Mouse (Mus musculus) liver, embryonic 14.5 days (tissue): ENCODE data around the gene Cfap54.

Experiments
- CTCF ChIP-seq: IDR thresholded peaks from 2 replicates; pipeline ENCODE4 v1.5.1; 2016; ENCODE audit warnings: antibody characterized with exemption, low read depth, control low read depth
- EP300 ChIP-seq: IDR thresholded peaks from 2 replicates; pipeline ENCODE4 v1.6.1; 2016; ENCODE audit warnings: antibody characterized with exemption, low read depth

DNA sequence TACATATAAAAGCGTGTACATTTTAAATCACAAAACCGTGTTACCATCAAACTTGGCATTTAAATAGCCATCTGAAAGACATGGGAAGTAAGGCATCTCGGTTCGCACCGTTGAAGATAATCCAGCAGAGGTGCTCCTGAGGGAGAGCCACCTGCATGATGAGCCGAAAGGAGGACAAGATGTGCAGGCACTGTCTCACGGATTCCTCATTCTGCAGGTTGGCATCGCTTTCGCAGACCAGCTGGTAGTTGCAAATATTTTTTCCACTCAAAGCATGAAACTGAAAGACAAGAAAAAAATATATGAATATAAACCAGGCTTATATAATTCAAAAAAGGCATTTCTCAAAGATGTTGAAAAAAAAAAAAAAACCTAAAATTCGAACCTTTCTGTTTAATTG, 16.4 kb downstream of the Cfap54 start:
- TF ChIP-seq CTCF: no peak
- no peak for TF ChIP-seq EP300
